Mouse (Mus musculus): ENCODE measurements at regions not wholly inside any gene's neighbourhood (a gene's known extent, or its start where the extent isn't known, plus 50 kb on each side); places are given as distances from the start of the nearest gene placed in this dataset.

DNA sequence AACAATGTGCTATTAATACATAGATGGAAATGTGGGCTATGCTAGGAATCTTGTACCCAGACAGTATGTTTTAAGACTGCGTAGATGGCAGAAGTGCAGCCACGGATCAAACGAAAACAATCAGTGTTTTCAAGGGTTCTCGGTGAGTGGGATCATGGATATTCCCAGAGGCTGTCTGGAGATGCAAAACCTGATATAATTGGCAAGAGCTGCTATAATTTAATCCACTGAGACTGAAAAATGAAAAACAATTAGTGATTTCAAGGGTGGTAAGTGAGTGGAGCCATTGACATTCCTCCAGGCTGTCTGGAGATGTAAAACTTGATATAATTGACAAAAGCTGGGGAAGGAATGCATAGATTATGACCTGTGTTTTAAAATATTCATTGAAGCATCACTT, 545.5 kb upstream of the Api5 start:
- no peak overlapping the region for H3K4me3 ChIP-seq
- no peak overlapping the region for H3K9ac ChIP-seq
- H3K9me3 ChIP-seq (replicated peaks) = no peaks in the 10 kb centered on the region
- H3K4me2 ChIP-seq = no peak overlapping the region
- 76% methylated on average over 4 of the region's 4 CpGs for WGBS
- no peaks in the 10 kb centered on the region for H3K36me3 ChIP-seq (ENCODE audit: poor library complexity, severe bottlenecking)
- H3K27ac ChIP-seq = no peak overlapping the region
- no peaks in the 10 kb centered on the region for H3K27me3 ChIP-seq
- ATAC-seq = no peak
- H3K4me1 ChIP-seq = no peaks in the 10 kb centered on the region

DNA sequence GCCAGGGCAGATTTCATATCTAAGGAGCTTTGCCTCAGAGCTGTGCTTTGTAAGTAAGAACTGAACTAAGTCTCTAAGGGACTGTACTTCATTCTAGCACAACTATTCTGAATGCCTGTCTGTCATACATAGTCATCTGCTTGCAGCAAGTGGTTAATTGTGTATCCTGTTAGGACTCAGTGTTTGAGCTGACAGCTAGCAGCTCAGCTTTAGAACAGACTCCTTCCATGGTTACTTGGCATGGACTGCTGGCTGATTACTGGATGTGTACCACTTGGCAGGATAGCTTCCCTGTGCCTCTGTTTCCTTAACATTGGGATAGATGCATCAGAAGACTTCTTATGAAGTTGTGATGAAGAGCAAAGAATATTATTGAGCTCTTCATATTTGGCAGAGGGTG, 525.6 kb upstream of the Api5 start:
- no peaks in the 10 kb centered on the region for H3K36me3 ChIP-seq (ENCODE audit: poor library complexity, severe bottlenecking)
- H3K4me1 ChIP-seq = no peaks in the 10 kb centered on the region
- no peak overlapping the region for H3K4me2 ChIP-seq
- peak; percentile 50; the same call in 1 of the 2 replicates for ATAC-seq
- H3K4me3 ChIP-seq = no peak overlapping the region
- no peaks in the 10 kb centered on the region for H3K9me3 ChIP-seq (replicated peaks)
- H3K9ac ChIP-seq = no peak overlapping the region
- H3K27me3 ChIP-seq = no peaks in the 10 kb centered on the region
- H3K27ac ChIP-seq = no peak overlapping the region

DNA sequence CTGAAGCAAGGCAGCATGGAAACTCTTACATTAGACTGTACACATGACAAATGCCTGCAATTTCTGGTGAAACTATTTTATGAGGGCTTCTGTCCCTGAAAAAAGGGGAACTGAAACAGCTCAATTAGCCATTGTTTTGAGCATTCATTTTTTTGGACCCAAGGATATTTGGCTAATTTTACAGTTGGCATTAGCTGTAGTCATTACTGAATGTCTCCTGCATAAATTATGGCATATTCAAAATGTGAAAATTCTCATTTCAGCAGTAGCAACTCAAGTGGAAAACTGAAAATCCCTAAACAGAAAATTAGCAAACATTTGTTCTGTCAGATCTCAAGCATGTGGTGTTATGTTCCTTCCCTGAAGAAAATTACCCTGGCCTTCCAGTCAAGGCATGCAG, 507.7 kb upstream of the Api5 start:
- H3K4me3 ChIP-seq = no peak overlapping the region
- H3K27ac ChIP-seq = no peak overlapping the region
- no peaks in the 10 kb centered on the region for H3K27me3 ChIP-seq
- no peaks in the 10 kb centered on the region for H3K4me1 ChIP-seq
- H3K36me3 ChIP-seq (ENCODE audit: poor library complexity, severe bottlenecking) = no peaks in the 10 kb centered on the region
- no peak overlapping the region for H3K9ac ChIP-seq
- H3K9me3 ChIP-seq (replicated peaks) = no peaks in the 10 kb centered on the region
- ATAC-seq = no peak
- H3K4me2 ChIP-seq = no peak overlapping the region

DNA sequence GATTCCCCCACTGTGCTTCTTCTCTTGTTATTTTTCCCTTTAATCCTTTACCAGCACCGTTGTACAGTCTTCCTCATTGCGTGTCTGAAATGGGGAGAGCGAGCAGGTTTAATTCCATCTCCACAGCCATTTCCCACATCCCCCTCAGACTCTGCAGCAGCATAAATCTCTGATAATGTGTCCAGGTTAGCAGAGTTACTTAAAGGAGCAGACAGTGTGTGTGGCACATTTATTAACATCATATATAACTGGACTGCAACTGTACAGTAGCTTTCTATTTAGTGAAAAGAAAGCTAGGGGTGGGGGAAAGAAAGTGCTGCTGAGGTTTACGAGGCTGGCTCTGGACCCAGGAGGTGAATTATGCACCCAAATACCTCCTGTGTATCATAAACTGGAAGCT, 494.2 kb upstream of the Api5 start:
- no peak for ATAC-seq
- 87% methylated on average over 4 of the region's 4 CpGs for WGBS
- no peak overlapping the region for H3K27ac ChIP-seq
- H3K27me3 ChIP-seq = no peaks in the 10 kb centered on the region
- H3K4me1 ChIP-seq = no peaks in the 10 kb centered on the region
- H3K4me2 ChIP-seq = no peak overlapping the region
- no peaks in the 10 kb centered on the region for H3K36me3 ChIP-seq (ENCODE audit: poor library complexity, severe bottlenecking)
- H3K4me3 ChIP-seq = no peak overlapping the region
- no peaks in the 10 kb centered on the region for H3K9me3 ChIP-seq (replicated peaks)
- H3K9ac ChIP-seq = no peak overlapping the region

DNA sequence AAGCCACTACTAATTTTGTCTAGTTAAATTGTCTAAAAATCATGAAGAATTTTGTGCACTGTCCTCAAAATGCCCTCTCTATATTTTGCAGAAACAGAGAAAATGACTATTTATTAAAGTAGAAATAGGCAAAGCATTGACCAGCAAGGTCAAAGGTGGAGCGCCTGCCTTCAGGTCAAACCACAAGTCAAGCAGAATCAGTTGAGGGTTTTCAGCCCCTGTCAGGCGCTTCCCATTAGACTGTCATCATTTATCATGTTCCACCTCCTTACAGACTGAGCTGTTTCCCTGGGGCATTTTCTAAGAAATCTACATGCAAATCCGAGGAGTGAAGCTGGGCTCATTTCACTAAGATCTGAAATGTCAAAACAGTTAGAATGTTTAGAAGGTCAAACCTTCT, 481.4 kb upstream of the Api5 start:
- WGBS = 86% methylated on average over 3 of the region's 3 CpGs

DNA sequence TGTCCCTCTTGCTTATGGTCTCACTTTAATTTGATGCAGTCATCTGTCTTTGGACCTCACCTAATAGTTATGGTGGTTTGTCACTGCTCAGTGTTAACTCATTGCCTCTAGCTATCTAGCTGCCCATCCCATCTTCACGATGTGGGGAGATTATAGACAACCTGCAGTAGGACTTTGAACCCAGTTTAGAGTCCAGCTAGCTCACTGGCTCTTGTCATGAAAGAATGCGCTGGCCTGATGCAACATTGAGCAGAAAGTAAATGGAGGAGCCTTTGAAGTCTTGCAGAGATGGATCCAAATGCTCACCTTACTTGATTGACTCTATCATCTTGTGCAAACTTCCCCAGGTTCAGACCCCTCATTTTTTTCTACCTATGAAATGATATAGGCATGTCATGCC, 480.1 kb upstream of the Api5 start:
- no peak for ATAC-seq
- 83% methylated on average over 2 of the region's 2 CpGs for WGBS
- no peaks in the 10 kb centered on the region for H3K4me1 ChIP-seq
- no peak overlapping the region for H3K4me3 ChIP-seq
- no peak overlapping the region for H3K4me2 ChIP-seq
- H3K9ac ChIP-seq = no peak overlapping the region
- no peaks in the 10 kb centered on the region for H3K27me3 ChIP-seq
- H3K9me3 ChIP-seq (replicated peaks) = no peaks in the 10 kb centered on the region
- H3K36me3 ChIP-seq (ENCODE audit: poor library complexity, severe bottlenecking) = no peaks in the 10 kb centered on the region
- no peak overlapping the region for H3K27ac ChIP-seq

More for the DNA sequence above, 481.4 kb upstream of the Api5 start:
- Histone ChIP-seq H3K4me1 (no peaks in the 10 kb centered on the region), H3K36me3 (ENCODE audit: poor library complexity, severe bottlenecking) (no peaks in the 10 kb centered on the region), H3K9me3 (replicated peaks) (no peaks in the 10 kb centered on the region), H3K27ac (no peak overlapping the region), H3K4me2 (no peak overlapping the region), H3K27me3 (no peaks in the 10 kb centered on the region), H3K9ac (no peak overlapping the region), H3K4me3 (no peak overlapping the region)
- no peak for ATAC-seq

DNA sequence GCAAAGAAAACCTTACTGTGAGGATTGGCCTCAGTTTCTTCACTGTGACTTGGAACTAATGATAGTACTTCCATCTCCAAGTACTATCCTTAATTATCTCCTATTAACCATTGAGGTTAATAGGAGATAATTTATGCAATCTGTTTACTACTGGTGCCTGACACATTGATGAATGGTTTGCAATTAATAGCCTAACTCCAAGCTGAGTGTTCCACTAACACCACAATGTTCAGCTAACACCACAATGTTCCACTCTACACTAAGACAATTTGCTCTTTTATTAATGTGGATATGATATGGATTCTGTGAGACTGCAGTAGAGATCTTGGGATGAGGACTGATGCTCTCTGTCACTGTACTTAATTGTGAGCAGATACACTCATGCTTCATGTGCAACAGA, 463.6 kb upstream of the Api5 start:
- no peaks in the 10 kb centered on the region for H3K4me1 ChIP-seq
- ATAC-seq = no peak
- no peak overlapping the region for H3K9ac ChIP-seq
- H3K36me3 ChIP-seq (ENCODE audit: poor library complexity, severe bottlenecking) = no peaks in the 10 kb centered on the region
- no peak overlapping the region for H3K27ac ChIP-seq
- no peak overlapping the region for H3K4me3 ChIP-seq
- H3K9me3 ChIP-seq (replicated peaks) = no peaks in the 10 kb centered on the region
- no peaks in the 10 kb centered on the region for H3K27me3 ChIP-seq
- no peak overlapping the region for H3K4me2 ChIP-seq
